Mouse (Mus musculus): ENCODE data around the gene Echs1.

The Echs1 gene

GRCm38 (mm10) chr7:140115583-140116328 lies 520 bp downstream of the Echs1 start, which contains the start of gene Paox:
Paox (plus strand) TSS chr7:140115799.
- peak; percentile 76 to 79 for DNase-seq

- no peak for DNase-seq
Observed at GRCm38 (mm10) chr7:140111943-140112342, 4.3 kb downstream of the Echs1 start.

GRCm38 (mm10) chr7:140104009-140104408 lies 12.3 kb downstream of the Echs1 start:
- DNase-seq, result no peak

GRCm38 (mm10) chr7:140101993-140102860 lies 14.0 kb downstream of the Echs1 start, which contains the start of gene Fuom:
Fuom (minus strand) TSS chr7:140102441.
- peak; percentile 91 to 92 for DNase-seq

GRCm38 (mm10) chr7:140101498-140101897 lies 14.8 kb downstream of the Echs1 start:
- no peak for DNase-seq

GRCm38 (mm10) chr7:140098466-140098865 lies 17.8 kb downstream of the Echs1 start:
- no peak for DNase-seq

- no peak for DNase-seq
Observed at GRCm38 (mm10) chr7:140096055-140096454, 20.2 kb downstream of the Echs1 start.

- DNase-seq, result peak; percentile 87 to 90
Observed at GRCm38 (mm10) chr7:140095556-140095955, 20.7 kb downstream of the Echs1 start.

- DNase-seq, result no peak
Observed at GRCm38 (mm10) chr7:140094954-140095353, 21.3 kb downstream of the Echs1 start.

- no peak for DNase-seq
Observed at GRCm38 (mm10) chr7:140092924-140093528, 23.2 kb downstream of the Echs1 start, which contains the start of gene Prap1. Prap1 (plus strand) TSS chr7:140093395.

GRCm38 (mm10) chr7:140090601-140091000 lies 25.7 kb downstream of the Echs1 start:
- DNase-seq, result no peak

GRCm38 (mm10) chr7:140082242-140082678 lies 34.0 kb downstream of the Echs1 start, which contains the start of gene Caly:
Caly (minus strand) TSS chr7:140082548.
- no peak for DNase-seq

- DNase-seq, result no peak
Observed at GRCm38 (mm10) chr7:140081408-140082241, 34.7 kb downstream of the Echs1 start.

GRCm38 (mm10) chr7:140080503-140081156 lies 35.6 kb downstream of the Echs1 start:
- peak; percentile 56 to 59 for DNase-seq

- DNase-seq, result peak; percentile 56 to 67
Observed at GRCm38 (mm10) chr7:140078711-140079110, 37.6 kb downstream of the Echs1 start.

GRCm38 (mm10) chr7:140077698-140078097 lies 38.6 kb downstream of the Echs1 start:
- DNase-seq, result no peak

GRCm38 (mm10) chr7:140070042-140070711 lies 46.1 kb downstream of the Echs1 start:
- DNase-seq, result no peak

GRCm38 (mm10) chr7:140067397-140067796 lies 48.9 kb downstream of the Echs1 start:
- DNase-seq, result no peak

GRCm38 (mm10) chr7:140063092-140063491 lies 53.2 kb downstream of the Echs1 start:
- DNase-seq, result peak; percentile 35 to 73

GRCm38 (mm10) chr7:140062307-140062706 lies 54.0 kb downstream of the Echs1 start:
- DNase-seq, result peak in 1 of 2 experiments; percentile 31

- no peak for DNase-seq
Observed at GRCm38 (mm10) chr7:140061832-140062130, 54.5 kb downstream of the Echs1 start.

Measured in kidney, adult 8-10 months (tissue).